Mouse (Mus musculus): ENCODE results near the gene Miga1. TPM values are rescaled to one million over a fixed set of nuclear protein-coding genes. Genes with fewer than 3 reads are reported as not detected.
A peak's percentile ranks its signal among the peaks of the same experiment; 100 is the strongest.
"Not testable (repeated sequence)": the region's sequence is repeated elsewhere in the genome, so short reads cannot be mapped to it uniquely, and the experiment has no call there.

Gene Miga1
- polyA plus RNA-seq, 1 experiment: 15.4 TPM

- 96% methylated on average over 1 of the region's 1 CpGs for WGBS
- H3K4me1 ChIP-seq (replicated peaks; ENCODE audit: control insufficient read depth, insufficient read depth, low read length): peaks cover 7% of the 10 kb centered on the region
- H3K27me3 ChIP-seq (ENCODE audit: control insufficient read depth, insufficient read depth, low read length): peaks cover 3% of the 10 kb centered on the region
- DNase-seq: no peak
- H3K27ac ChIP-seq (ENCODE audit: control insufficient read depth, insufficient read depth, low read length): no peak overlapping the region
- H3K4me3 ChIP-seq (ENCODE audit: control insufficient read depth, insufficient read depth, low read length): no peak overlapping the region
- no peak for TF ChIP-seq POLR2A (IDR thresholded peaks at IDR 0.05; ENCODE audit: control insufficient read depth, extremely low read depth, insufficient read depth, low read length, poor library complexity)
- no peaks in the 10 kb centered on the region for H3K36me3 ChIP-seq (ENCODE audit: control insufficient read depth, insufficient read depth, low read length)
These were observed 79.8 kb downstream of the Miga1 start for GRCm38 (mm10) chr3:152260362-152260761.

- not testable (repeated sequence) for H3K4me1 ChIP-seq (replicated peaks; ENCODE audit: control insufficient read depth, insufficient read depth, low read length); H3K27ac ChIP-seq (ENCODE audit: control insufficient read depth, insufficient read depth, low read length); H3K27me3 ChIP-seq (ENCODE audit: control insufficient read depth, insufficient read depth, low read length); H3K36me3 ChIP-seq (ENCODE audit: control insufficient read depth, insufficient read depth, low read length); H3K4me3 ChIP-seq (ENCODE audit: control insufficient read depth, insufficient read depth, low read length)
- 27% methylated on average over 8 of the region's 9 CpGs for WGBS
- peak; percentile 64 for DNase-seq
These were observed 80.8 kb downstream of the Miga1 start for GRCm38 (mm10) chr3:152259409-152259808.

GRCm38 (mm10) chr3:152257528-152257927, 82.7 kb downstream of the Miga1 start:
- Histone ChIP-seq H3K27me3 (ENCODE audit: control insufficient read depth, insufficient read depth, low read length) (no peaks in the 10 kb centered on the region), H3K4me3 (ENCODE audit: control insufficient read depth, insufficient read depth, low read length) (no peak overlapping the region), H3K4me1 (replicated peaks; ENCODE audit: control insufficient read depth, insufficient read depth, low read length) (peaks cover 7% of the 10 kb centered on the region), H3K27ac (ENCODE audit: control insufficient read depth, insufficient read depth, low read length) (no peak overlapping the region), H3K36me3 (ENCODE audit: control insufficient read depth, insufficient read depth, low read length) (no peaks in the 10 kb centered on the region)
- 85% methylated on average over 3 of the region's 3 CpGs for WGBS
- DNase-seq: no peak
- TF ChIP-seq POLR2A (IDR thresholded peaks at IDR 0.05; ENCODE audit: control insufficient read depth, extremely low read depth, insufficient read depth, low read length, poor library complexity) (no peak), CTCF (IDR thresholded peaks at IDR 0.05; ENCODE audit: borderline replicate concordance, control insufficient read depth, extremely low read depth, insufficient read depth, low read length, poor library complexity) (no peak)

- DNase-seq: no peak
- Histone ChIP-seq H3K27ac (ENCODE audit: control insufficient read depth, insufficient read depth, low read length) (no peak overlapping the region), H3K27me3 (ENCODE audit: control insufficient read depth, insufficient read depth, low read length) (no peaks in the 10 kb centered on the region), H3K4me1 (replicated peaks; ENCODE audit: control insufficient read depth, insufficient read depth, low read length) (no peaks in the 10 kb centered on the region; the same call in 1 of the 2 replicates), H3K36me3 (ENCODE audit: control insufficient read depth, insufficient read depth, low read length) (no peaks in the 10 kb centered on the region), H3K4me3 (ENCODE audit: control insufficient read depth, insufficient read depth, low read length) (no peak overlapping the region)
- no peak for TF ChIP-seq CTCF (IDR thresholded peaks at IDR 0.05; ENCODE audit: borderline replicate concordance, control insufficient read depth, extremely low read depth, insufficient read depth, low read length, poor library complexity)
- no peak for TF ChIP-seq POLR2A (IDR thresholded peaks at IDR 0.05; ENCODE audit: control insufficient read depth, extremely low read depth, insufficient read depth, low read length, poor library complexity)
- 94% methylated on average over 1 of the region's 1 CpGs for WGBS
These were observed 89.7 kb downstream of the Miga1 start for GRCm38 (mm10) chr3:152250487-152250886.

- Histone ChIP-seq H3K4me3 (ENCODE audit: control insufficient read depth, insufficient read depth, low read length) (no peak overlapping the region), H3K4me1 (replicated peaks; ENCODE audit: control insufficient read depth, insufficient read depth, low read length) (no peaks in the 10 kb centered on the region; the same call in 1 of the 2 replicates), H3K36me3 (ENCODE audit: control insufficient read depth, insufficient read depth, low read length) (no peaks in the 10 kb centered on the region), H3K27me3 (ENCODE audit: control insufficient read depth, insufficient read depth, low read length) (no peaks in the 10 kb centered on the region), H3K27ac (ENCODE audit: control insufficient read depth, insufficient read depth, low read length) (no peak overlapping the region)
- no peak for DNase-seq
- 92% methylated on average over 12 of the region's 12 CpGs for WGBS
- no peak for TF ChIP-seq CTCF (IDR thresholded peaks at IDR 0.05; ENCODE audit: borderline replicate concordance, control insufficient read depth, extremely low read depth, insufficient read depth, low read length, poor library complexity)
- no peak for TF ChIP-seq POLR2A (IDR thresholded peaks at IDR 0.05; ENCODE audit: control insufficient read depth, extremely low read depth, insufficient read depth, low read length, poor library complexity)
These were observed 92.5 kb downstream of the Miga1 start for GRCm38 (mm10) chr3:152247708-152248107.

- WGBS: 91% methylated on average over 5 of the region's 5 CpGs
- no peaks in the 10 kb centered on the region for H3K27me3 ChIP-seq (ENCODE audit: control insufficient read depth, insufficient read depth, low read length)
- no peak for DNase-seq
These were observed 94.8 kb downstream of the Miga1 start for GRCm38 (mm10) chr3:152245273-152245910.

GRCm38 (mm10) chr3:152243304-152243703, 96.9 kb downstream of the Miga1 start:
- Histone ChIP-seq H3K4me1 (replicated peaks; ENCODE audit: control insufficient read depth, insufficient read depth, low read length) (no peaks in the 10 kb centered on the region; the same call in 1 of the 2 replicates), H3K27me3 (ENCODE audit: control insufficient read depth, insufficient read depth, low read length) (no peaks in the 10 kb centered on the region), H3K4me3 (ENCODE audit: control insufficient read depth, insufficient read depth, low read length) (no peak overlapping the region), H3K36me3 (ENCODE audit: control insufficient read depth, insufficient read depth, low read length) (peaks cover under 1% of the 10 kb centered on the region; the same call in 1 of the 2 replicates), H3K27ac (ENCODE audit: control insufficient read depth, insufficient read depth, low read length) (no peak overlapping the region)
- no peak for TF ChIP-seq CTCF (IDR thresholded peaks at IDR 0.05; ENCODE audit: borderline replicate concordance, control insufficient read depth, extremely low read depth, insufficient read depth, low read length, poor library complexity)
- TF ChIP-seq POLR2A (IDR thresholded peaks at IDR 0.05; ENCODE audit: control insufficient read depth, extremely low read depth, insufficient read depth, low read length, poor library complexity): no peak
- no peak for DNase-seq
- WGBS: 90% methylated on average over 4 of the region's 4 CpGs

More at GRCm38 (mm10) chr3:152245273-152245910, 94.8 kb downstream of the Miga1 start:
- Histone ChIP-seq H3K36me3 (ENCODE audit: control insufficient read depth, insufficient read depth, low read length) (no peaks in the 10 kb centered on the region), H3K27ac (ENCODE audit: control insufficient read depth, insufficient read depth, low read length) (no peak overlapping the region), H3K4me1 (replicated peaks; ENCODE audit: control insufficient read depth, insufficient read depth, low read length) (no peaks in the 10 kb centered on the region; the same call in 1 of the 2 replicates), H3K4me3 (ENCODE audit: control insufficient read depth, insufficient read depth, low read length) (no peak overlapping the region)
- no peak for TF ChIP-seq POLR2A (IDR thresholded peaks at IDR 0.05; ENCODE audit: control insufficient read depth, extremely low read depth, insufficient read depth, low read length, poor library complexity)
- TF ChIP-seq CTCF (IDR thresholded peaks at IDR 0.05; ENCODE audit: borderline replicate concordance, control insufficient read depth, extremely low read depth, insufficient read depth, low read length, poor library complexity): no peak

Data from thymus, adult 2 months (tissue).